Mouse (Mus musculus) CD4-positive, CD25-positive, alpha-beta regulatory T cell, adult 4 months (primary cell): Measurements from ENCODE around the gene Mrps35. TPM values are rescaled to one million over a fixed set of nuclear protein-coding genes. Genes with fewer than 3 reads are reported as not detected.

Experiments used
- ATAC-seq: one replicate; pipeline ENCODE4 v1.8.0; 2017
- polyA plus RNA-seq, 2 experiments: library from polyadenylated mRNA; unstranded; fragments of 100-300 nt; shearing (Covaris generic); gene quantifications; one replicate each; pipeline ENCODE4 v1.2.1; 2017

Mrps35 gene
- polyA plus RNA-seq, result 10 to 100 TPM; 70.2 to 75.6 TPM

GRCm38 (mm10) chr6:147042291-147043290 lies at the start of gene Mrps35:
TSS of gene Mrps35 (plus strand) at chr6:147042764.
- ATAC-seq, result peak; percentile 96

DNA sequence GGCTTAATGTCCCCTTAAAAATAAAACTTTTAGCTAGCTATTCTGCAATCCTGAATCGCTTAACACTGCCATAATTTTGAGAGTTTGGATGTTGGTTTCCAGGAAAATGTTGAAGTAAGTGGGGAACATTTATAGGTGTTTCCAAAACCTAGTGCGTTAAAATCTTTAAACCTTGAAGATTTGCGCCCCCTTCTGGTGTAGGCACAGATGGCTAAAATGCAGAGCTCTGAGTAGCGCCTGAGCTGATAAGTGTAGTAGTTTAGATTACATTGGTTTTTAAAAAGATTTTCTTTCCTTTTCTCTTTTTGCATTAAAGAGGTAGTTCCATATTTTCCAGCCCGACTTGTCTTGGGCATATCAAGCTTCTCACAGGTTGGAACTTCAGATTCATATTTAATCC lies 48.3 kb upstream of the Mrps35 start:
- no peak for ATAC-seq

- no peak for ATAC-seq
Observed at GRCm38 (mm10) chr6:146995391-146995790, 47.2 kb upstream of the Mrps35 start.

DNA sequence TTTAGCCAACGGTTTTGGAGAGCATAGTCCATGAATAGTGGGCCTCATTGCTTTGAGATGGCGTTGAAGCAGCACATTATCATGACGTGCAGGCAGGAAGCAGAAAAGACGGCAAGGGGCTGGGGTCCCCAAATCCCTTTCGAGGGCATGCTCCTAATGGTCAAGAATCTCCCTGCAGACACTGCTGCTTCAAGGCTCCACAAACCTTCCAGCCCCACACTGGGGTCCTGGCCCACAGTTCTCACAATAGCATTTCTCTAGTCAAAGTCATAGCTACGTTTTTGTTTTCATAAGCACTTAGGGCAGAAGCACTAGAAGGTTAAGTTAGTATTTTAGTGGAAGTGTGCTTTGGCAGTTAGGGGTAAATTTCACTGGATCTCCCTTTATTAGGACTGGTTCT lies 46.7 kb upstream of the Mrps35 start:
- no peak for ATAC-seq

- ATAC-seq, result no peak
Observed at GRCm38 (mm10) chr6:146997006-146997405, 45.6 kb upstream of the Mrps35 start.

GRCm38 (mm10) chr6:146998710-146999109 lies 43.9 kb upstream of the Mrps35 start:
- no peak for ATAC-seq

DNA sequence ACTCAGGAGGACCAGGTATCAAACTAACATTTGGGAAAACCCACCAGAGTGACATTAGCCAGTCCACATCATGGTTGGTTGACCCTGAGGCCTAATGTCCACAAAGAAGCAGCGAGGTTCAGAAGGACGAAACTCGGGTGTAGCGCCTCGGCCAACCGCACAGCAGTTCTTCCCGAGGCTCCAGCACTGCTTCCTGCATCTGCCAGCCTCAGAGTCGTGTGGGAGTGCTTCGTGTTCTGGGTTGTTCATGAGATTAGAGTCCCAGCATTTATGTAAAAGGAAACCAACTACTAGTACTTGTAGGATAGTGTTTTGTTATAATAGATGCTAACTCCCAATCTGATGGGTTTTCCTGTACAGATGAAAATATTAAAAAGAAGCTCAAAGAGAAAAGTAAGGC lies 43.3 kb upstream of the Mrps35 start:
- ATAC-seq, result no peak

DNA sequence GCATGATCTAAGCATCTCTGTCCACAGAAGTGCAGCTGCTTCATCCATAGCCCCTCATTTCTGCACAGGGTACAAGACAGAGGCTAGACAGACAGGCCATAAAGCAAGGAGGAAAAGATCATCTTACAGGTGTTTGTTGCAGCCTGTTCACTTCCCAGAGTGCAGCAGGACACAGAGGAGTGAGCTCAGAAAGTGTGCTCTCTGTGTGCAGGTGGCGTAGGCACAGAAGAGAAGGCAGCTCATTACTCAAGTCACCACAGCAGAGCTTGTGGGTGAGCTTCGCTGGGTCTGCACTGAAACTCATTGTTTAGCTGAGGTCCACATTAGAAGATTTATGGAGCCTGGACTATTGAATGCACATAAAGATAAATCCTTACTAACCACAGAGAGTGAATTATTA lies 42.8 kb upstream of the Mrps35 start:
- no peak for ATAC-seq

GRCm38 (mm10) chr6:147008148-147008547 lies 34.4 kb upstream of the Mrps35 start:
- no peak for ATAC-seq

DNA sequence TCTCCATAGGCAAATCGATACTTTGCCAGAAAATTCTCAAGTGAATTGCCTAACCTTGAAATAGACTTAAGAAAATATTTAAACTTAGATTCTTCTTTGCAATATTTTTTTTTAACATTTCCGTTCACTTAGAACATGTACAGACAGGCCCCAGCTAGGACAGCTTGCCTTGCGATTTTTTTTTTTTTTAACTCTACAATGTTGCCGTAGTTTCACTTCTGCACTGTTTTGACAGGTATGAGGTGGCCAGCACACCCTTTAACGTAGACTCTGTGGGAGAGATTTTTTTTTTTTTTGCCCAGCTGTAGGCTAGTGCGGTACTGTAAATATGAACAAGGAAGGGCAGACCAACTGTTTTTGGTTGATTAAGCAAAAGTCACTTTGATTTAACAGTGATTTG lies 32.2 kb upstream of the Mrps35 start:
- no peak for ATAC-seq

DNA sequence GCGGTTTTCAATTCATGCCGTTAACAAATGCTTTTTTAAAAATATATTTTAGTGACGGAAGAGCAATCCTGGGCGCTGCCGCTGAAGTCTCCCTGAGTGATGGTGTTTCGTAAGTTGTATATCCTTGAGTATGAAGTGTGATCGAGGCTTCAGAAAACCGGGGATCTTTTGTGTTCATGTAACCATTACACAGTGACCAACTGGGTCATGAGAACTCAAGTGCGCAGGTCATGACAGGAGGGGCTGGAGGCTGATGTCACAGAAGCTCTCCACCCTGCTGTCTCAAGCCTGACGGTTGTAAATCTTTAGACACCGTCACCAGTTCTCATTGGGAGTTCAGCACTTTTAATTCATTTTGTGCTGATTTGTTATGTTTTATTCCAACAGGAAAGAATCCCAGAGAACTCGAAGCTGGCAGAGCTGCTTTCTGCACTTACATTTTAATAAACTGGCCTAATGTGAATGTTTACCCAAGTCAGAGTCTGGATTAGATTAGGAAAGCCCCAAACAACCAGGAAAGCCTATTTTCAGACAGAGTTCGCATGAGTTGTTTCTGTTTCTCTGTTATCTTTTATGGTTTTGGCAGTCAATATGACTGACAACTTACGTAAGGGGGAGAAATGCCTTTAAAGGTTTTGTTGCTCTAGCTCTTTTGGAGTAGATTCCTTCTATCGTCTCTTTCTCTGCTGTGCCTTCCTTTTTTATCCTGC lies 31.6 kb upstream of the Mrps35 start:
- no peak for ATAC-seq

GRCm38 (mm10) chr6:147011555-147011954 lies 31.0 kb upstream of the Mrps35 start:
- ATAC-seq, result no peak

DNA sequence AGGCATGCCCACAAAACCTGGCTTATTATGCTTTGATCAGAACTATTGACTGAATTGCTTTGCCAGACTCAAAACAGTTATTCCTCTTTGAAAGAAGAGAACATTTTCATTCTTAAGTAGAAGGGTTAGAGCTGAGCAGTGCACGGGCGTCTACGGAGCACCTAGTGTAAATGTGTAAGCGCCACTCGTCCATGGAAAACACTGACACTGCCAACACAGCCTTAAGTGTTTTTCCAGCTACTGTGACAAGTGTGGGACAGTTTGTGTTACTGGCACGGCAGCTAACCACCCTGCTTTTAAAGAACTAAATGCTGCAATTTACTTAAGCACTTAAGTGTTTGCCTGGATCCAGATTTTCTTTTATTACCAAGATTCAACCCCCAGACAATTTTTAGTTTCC lies 30.6 kb upstream of the Mrps35 start:
- no peak for ATAC-seq

DNA sequence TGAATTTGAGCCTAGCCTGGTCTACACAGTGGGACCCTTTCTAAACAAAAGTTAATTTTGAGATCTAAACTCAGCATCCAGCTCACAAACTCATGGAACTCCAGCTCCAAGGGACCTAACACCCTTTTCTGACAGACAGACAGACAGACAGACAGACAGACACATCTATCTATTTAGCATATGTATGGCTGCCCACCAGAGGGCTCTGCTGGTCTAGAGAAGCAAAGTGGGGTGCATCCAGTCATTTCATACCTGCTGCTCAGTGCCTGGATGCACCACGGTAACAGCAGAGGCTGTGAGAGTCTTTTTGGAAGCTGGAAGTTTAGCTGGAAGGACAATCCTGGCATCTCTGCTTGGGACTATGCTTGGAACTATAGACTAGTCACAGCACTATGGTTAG lies 29.0 kb upstream of the Mrps35 start:
- no peak for ATAC-seq

GRCm38 (mm10) chr6:147017906-147018305 lies 24.7 kb upstream of the Mrps35 start:
- ATAC-seq, result no peak

DNA sequence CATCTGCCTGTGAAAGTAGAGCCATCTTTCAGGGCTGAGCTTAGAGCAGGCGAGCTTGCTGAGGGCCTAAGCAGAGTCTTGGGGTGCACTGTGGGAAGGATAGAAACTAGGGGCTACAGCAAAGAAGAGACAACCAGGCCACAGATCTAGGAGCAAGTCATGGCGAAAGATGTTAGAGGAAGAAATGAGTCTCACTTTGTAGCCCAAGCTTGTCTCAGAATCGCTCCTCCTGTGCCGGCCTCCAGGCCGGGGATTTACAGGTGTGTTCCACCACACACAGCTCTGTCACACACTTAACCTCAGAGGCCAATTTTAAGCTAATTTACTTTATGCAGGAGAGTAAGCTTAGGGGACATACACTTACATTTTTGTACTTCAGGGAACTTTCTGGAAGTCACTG lies 24.2 kb upstream of the Mrps35 start:
- no peak for ATAC-seq

- no peak for ATAC-seq
Observed at GRCm38 (mm10) chr6:147021181-147021580, 21.4 kb upstream of the Mrps35 start.

DNA sequence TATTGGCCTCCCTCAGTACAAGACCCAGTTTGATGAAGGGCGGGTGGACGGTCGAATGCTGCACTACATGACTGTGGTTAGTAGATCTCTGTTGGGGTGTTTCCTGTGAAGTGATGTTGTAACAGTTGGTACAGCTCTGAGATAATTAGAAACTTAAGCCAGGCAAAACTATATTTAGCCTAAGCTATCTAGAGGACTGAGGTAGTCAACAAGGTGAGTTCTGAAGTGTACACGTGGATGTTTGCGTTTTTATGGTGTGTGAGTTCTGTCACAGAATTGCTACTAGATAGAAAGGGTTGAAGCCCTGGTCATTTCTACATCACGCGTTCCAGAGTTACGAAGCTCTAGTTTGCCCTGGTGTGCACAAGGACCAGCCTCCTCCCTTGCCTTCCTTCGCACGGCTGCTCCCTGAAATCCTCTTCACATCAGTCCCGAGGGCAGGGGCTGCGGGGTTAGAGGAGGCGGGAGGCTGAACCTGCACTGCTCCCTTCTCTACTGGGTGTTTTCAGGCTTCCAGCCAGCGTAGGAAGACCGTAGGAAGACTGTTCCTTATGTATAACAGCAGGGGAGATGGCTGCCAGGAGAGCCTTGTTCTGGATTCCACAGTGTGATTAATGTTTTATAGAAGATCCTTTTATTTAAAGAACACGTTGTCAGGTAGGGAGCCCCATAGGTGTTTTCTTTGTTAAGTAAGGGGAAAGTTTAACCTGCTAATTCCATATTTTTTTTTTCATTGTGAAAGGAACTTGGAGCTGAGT lies 20.0 kb upstream of the Mrps35 start:
- no peak for ATAC-seq

DNA sequence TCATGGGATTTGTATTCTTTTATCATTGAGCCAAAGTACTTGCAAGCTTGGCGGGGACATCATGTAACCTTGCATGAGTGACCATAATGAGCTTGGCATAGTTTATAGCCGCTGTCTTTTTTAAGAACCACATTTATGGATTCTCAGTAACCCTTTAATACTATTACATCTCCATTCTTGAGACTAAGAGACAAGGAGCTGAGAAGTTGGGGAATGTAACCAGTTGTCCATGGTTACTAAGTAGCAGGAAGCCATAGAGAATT lies 19.5 kb upstream of the Mrps35 start:
- no peak for ATAC-seq

DNA sequence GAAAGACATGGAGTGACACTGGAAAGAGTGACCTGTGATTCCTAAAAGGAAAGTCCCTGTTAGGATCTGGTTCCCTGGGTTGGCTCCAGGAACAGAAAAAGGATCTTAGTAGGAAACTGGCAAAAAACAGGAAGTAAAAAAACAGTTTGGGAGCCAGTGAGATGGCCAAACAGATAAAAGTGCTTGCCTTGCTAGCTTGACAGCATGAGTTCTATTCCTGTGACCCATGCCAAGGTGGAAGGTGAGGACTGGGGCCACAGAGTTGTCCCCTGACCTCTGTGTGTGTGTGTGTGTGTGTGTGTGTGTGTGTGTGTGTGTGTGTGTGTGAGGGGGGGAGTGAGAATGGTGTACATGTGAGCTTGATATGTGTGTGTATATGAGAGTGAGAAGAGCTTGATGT lies 19.0 kb upstream of the Mrps35 start:
- no peak for ATAC-seq

GRCm38 (mm10) chr6:147024761-147025160 lies 17.8 kb upstream of the Mrps35 start:
- no peak for ATAC-seq

DNA sequence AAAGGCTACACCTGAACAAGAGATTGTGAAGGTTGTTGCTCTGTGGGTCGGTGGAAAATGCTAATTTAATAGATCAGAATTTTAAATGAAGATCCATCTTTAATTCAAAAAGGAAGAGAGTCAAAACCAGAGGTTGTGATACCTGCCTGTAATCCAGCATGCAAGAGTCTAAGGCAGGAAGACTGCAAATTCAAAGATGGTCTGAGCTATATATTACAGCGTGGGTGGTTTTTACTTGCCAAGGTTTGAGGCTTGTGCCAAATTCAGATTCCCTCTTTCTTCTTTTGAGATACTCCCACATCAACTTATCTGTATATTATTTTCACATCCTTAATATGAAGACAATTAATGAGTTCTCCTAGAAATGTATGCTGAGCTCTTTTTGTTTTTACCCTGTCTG lies 14.2 kb upstream of the Mrps35 start:
- ATAC-seq, result no peak

GRCm38 (mm10) chr6:147029591-147029990 lies 13.0 kb upstream of the Mrps35 start:
- no peak for ATAC-seq
